Mouse (Mus musculus) adipocyte (in vitro differentiated cells): Measurements from ENCODE around the gene Sf3a3.
A peak's percentile ranks its signal among the peaks of the same experiment; 100 is the strongest.

ENCODE experiments used
- DNase-seq: peaks from one replicate; pipeline ENCODE4 v3.0.0-alpha.2; 2016; ENCODE audit warnings: low spot score

Gene Sf3a3

DNA sequence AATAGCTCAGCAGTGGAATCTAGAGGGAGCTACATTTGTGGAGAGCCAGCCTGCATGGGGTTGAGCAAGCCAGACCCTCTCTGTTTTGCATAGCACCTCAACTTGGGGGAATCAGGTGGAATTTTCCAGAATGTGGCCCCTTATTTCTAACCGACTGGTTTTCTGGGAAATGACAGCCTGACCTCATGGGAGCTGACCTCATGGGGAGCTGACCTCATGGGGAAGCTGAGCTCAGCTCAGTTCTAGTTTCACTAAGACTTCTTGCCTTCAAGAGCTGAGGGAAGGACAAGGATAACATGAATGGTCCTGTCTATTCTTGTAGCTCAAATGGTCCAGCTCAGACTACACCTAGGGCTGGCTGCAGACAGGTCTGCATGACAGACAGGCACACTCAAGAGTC is 24.2 kb downstream of the Sf3a3 start:
- DNase-seq, result no peak

DNA sequence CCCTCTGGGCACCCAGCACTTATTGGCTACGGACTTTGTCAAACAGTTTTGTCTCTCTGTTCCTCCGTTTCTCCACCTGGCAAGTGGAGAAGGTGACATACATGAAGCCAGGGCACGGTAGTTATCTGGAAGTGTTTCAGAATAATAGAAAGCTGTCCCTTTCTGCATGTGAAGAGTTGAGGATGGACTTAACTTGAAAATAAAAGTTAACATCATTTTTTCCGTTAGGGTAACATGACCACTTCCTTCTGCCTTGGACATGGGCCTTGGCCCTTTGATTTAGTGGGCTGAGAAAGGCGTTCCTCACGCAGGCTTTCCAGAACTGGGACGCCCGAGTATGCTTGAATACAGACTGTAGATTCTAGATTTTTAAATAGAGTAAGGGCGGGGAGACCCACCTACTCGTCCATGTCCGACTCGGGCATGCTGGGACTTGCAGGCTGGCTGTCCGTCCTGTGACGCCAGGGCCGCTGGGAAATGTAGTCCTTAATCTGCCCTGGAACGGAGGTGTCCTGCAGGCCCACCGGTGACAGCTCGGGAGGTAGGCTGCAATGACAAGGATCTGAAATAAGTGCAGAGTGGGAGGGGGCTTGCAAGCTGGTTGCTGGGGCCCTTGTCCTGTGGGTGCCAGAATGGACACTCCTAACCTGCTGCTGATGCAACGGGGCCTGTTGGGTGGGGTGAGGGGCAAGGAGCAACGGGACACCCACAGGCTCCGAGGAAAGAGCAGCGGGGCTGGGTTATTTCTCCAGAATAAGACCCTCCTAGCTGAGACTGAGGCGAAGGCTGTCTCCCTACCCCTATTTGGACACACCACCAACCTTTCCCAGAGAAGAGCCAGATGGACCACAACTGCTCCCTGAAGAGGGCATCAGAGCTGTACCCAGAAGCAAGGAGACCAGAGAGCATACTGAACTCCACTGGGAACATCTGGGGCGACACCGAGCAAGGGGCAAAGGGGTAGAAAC is 27.1 kb downstream of the Sf3a3 start, which contains the start of gene Inpp5b:
Gene Inpp5b, plus strand, starts transcription at position 475 of the 968 bp plus-strand sequence.
- DNase-seq, result peak; percentile 67

DNA sequence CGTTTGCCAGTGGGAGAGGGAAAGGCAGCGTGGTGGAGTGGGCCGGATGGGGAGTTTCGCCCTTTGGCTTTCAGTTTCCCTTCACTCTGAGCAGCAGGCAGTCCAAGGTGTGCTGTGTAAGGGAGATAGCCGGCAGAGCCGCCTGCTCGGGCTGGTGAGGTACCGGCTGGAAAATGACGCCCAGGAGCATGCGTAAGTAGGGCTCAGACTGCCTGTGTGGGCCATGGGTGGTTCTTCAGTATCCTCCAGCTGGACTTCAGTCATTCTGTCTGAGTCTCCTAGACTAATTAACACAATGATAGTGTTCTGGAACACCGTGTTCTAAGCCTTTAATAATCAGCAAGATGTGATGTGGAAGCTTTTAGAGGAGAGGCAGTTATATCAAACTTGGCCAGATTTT is 28.3 kb downstream of the Sf3a3 start:
- no peak for DNase-seq

DNA sequence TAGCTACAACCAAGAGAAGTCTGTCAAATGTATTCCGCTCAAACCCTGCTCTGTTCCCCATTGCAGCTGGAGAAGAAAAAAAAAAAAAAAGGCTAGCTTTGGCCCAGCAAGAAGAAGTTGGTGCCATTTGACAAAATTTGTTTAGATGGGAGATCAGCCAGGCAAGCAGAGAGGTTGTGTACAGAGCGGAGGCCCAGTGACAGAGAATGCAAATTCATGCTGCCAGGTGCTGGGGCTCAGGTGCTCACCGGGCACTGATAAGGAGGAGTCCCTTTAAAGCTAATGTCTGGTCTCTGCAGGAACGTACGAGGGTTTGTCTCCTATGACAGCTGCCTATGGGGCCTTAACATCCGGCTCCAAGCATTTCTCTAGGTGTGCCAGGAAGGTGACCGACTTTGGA is 32.0 kb downstream of the Sf3a3 start:
- peak; percentile 55 for DNase-seq

DNA sequence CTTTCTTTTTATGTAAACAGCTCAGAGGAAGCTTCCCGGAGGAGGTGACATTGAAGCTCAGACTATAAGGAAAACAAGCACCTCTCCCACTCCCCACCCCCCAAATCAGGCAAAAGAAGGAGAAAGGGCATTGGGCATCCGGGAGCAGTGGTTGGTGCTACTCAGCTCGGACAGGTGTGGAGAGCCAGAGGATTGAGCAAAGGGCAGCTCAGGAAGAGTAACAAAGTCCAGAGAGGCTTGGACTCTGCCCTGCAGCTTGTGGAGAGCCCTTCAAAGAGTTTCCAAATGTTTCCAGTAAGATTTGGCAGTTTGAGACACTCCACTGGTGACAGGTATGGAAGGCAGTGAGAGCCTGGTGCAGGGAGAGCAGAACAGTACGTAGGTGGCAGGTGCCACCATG is 33.3 kb downstream of the Sf3a3 start:
- no peak for DNase-seq

DNA sequence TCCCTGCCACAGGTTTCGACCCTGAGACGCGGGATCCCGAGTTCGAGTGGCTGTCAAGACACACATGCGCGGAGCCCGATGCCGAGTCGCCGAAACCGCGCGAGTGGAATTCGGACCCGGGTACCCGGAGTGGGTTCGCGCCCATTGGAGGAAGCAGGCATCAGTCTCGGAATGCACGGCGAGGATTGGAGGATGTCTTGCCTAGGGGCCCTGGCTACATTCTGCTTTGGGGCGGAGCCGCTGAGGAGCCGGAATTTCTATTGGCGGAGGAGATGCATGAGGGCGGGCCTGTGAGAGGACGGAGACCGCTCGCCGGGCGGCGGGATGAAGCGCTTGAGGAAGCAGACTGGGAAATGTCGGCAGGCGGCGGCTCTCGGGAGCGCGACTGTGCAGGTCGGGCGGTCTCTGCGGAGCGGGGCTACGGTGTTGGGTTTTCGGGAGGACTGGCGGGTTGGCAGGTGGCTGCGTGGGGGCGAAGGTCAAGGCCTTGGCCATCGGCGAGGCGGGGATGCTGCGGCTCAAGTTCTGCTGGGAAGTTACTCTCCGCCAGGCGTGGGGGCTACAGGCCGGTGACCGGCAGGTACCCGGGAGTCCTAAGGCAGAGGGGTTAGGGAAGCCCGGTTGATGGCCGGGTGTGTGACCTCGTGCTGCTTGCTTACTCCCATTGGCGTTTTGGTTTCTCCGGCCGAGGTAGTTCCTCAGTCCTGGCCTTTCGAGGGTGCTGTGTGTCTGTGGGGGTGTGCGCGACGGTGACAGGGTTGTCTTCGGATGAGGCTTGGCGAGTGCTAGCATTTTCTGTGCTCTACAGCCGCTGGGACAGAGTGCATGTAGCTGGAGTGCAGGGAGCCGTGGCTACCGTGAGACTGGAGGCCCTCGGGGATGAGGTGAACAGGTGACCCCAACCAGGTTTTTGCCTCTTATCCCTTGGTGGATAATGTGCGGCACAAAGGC is 37.0 kb downstream of the Sf3a3 start:
- peak; percentile 95 for DNase-seq

DNA sequence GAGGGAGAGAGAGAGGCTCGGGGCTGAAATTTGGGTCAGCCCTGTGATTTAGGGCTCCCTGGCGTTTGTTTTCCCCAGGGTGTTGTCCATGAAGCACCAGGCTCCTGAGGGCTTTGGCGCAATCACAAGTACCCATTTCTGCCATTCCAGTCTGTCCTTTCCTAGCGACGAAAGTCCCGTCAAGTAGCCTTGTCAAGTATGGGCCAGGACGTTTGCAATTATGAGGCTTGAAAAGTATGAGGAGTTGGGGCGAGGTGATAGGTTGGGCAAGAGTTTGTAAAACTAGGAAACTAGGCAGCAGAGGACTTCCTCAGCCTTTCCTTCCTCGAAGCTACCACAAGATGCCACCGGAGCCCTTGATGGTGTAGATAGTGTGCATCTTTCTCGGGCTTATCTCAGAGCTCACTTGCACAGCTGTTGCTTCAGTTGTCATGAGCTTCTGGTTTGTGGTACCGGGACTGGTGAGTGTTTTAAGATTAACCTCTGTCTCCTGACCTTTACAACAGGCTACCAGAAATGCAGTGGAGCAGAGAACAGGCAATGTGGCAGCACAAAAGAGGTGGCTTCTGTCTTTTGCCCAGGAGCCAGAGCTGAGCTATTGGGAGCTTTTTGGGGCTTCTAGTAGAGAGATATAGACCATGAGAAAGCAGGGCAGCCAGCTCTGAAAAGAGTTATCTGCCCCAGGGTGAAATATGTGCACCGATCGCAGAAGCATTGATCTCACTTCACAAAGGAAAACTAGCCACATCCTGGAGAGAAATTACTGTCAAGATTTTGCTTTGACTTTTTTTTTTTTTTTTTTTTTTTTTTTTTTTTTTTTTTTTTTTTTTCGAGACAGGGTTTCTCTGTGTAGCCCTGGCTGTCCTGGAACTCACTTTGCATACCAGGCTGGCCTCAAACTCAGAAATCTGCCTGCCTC is 38.0 kb downstream of the Sf3a3 start:
- DNase-seq, result peak; percentile 47

DNA sequence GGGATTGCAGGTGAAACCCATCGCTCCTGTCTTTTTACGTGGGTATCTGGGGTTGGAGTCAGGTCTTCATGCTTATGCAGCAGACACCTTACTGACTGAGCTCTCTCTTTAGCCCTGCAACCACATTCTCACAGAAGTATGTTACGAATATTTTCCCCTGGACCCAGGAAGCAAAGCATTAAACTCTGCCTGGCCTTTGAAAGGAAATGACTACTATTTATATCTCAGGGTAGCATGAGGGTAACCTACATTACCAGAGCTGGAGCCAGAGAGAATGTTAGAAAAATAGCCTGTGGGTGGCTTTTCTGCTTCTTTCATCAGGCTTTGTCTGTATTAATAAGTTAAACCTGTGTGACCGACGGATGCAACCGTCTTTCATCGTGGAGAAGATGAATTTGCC is 41.0 kb downstream of the Sf3a3 start:
- no peak for DNase-seq

DNA sequence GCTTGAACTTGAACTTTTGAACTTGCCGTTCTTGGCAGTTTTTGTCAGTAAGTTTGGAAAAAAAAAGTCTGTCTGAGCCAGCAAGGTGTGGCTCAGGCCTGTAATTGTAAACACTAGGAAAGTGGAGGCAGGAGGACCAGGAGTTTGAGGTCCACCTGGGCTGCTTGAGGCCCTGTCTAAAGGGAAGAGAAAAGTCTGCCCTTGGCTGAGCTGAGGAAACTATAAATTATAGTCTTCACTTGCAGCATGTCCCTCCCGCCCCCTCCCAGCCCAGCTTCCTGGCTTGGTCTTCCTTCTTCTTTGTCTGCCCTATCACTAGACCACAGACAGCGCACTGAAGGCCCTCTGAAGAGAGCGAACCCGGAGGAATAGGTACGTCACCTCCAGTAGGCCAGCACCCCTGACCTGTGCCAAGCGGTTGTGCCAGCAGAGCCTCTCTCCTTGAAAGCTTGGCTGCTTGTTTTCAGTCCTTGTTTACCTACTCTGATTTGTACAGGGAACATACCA is 44.8 kb downstream of the Sf3a3 start:
- DNase-seq, result no peak

DNA sequence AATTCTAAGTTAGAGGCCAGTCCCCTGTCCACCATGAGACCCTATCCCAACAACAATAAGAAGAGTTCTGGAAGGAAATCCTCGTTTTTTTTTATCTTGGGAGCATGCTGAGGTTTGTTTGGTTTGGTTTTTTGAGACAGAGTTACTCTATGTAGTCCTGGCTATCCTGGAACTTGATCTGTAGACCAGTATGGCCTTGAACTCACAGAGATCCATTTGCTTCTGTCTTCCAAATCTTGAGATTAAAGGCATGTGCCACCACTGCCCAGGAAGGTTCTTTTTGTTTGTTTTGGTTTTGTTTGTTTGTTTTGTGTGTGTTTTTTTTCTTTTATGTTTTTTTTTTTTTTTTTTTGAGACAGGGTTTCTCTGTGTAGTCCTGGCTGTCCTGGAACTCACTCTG is 46.6 kb downstream of the Sf3a3 start:
- DNase-seq, result no peak

DNA sequence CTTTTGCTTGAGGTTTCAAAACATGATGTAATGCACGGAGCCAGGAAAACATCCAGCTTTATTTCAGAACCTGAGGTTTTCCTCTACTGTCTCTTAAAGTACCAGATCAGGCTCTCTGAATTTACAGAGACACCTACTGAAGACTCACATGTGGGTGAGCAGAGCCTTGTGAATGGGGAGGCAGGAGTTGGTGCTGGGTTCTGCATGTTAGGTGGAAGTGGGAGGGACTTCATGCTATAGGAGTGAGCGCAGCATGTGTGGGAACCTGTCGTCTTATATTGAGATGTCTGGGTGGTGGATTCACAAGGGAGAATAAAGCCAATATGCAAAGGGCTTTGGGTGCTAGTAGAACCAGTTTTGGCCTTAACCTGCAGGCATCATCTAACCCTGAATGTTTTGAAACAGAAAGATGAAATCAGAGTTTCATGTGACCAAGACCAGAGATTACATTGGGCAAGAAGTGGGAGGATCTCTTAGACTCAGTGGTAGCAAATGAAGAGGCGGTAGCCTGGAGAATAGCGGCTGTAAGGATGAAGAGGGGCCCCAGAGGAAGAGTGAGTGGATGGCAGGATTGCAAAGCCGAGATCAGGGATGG is 48.4 kb downstream of the Sf3a3 start:
- no peak for DNase-seq

DNA sequence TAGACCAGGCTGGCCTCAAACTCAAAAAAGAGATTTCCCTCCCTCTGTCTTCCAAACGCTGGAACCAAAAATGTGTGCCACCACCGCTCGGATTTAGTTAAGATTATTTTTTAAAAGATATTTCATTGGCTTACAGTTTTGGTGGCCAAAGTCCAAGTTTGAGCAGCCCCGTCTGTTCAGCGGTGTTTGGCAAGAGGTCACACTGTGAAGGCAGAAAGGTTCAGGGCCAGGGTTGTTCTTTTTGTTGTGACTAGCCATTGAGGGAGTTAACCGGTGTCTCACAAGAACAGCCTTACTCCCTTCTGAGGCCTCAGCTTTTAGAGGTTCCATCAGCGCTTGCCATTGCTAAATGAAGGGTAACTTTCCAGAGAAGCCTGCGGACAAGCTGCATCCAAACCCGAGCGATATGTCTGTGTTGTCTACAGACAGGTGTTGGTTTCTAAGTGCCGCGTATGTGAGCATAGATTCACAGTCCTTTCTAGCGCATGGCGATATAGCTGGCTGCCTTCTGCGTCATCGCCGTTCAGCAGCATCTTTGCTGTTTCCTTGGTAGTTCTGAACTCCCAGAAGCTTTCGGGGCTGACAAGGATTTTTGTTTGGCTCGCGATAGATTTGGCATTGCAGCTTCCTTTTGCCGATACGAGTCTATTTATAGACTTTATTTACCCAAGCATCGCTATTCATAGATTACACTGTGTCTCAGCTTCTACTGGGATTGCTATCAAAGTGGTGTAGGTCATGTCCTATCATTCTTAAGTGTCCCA is 51.4 kb downstream of the Sf3a3 start:
- peak; percentile 43 for DNase-seq

DNA sequence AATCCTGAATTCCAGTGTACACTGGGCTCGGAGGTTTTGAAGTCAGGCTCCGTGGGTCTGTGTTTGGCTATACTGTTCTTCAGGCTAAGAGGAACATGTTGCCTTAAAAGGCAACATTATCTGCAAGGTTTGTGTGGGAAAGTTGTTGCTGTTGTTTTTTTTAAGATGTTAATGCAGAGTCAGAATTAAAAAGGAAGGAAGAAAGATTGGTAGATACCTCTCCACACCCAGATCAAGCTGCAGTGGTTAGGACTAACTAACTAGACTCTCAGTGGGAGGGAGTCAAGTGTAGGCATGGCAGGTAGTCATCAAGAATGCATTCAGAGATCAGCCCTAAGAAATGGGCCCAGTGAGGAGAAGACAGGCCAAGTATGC is 52.0 kb downstream of the Sf3a3 start:
- DNase-seq, result no peak

DNA sequence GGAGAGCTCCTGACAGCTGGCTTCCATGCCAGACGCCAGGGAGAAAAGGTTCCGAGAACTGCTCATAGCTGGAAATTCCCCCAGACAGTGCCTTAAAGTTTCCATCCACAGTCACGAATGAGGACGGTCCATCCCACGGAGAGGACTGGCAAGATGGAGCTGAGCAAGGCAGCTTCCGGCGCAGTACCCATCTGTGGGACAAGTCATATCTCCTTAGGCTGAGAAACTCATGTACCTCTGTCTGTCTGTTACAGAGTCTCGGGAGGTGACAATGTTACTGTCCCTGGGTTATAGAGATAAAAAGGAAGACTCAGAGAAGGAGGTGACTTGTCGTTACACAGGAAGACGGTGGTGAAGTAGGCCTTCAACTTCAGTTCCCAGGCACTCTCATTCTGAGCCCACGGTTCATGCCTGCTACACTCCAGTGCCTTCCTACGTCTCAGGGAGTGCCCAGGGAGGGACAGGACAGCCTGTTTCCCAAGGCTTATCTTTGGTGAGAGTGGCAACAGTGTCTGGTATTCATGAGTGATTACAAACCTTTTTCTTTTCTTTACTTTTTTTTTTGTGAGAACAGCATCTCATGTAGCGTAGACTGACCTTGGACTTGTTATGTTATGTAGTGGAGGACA is 54.5 kb downstream of the Sf3a3 start:
- no peak for DNase-seq

DNA sequence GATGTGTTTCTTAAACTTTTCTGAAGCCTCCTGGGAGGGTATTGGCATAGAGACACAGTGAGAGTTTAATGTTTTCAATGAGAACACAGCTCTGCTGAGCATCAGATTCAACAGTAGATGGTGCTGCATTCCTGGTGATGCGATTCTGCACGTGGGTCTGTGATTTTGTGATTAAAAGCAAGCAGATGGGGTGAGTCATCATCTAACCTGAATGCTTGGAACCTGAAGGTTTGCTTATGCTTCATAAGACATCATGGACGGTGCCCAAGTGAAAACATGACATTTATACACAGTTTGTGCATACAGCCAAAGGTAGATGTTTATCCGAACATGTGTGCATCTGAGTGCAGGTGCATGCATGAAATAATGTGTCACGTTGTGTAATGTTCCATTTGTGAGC is 56.0 kb downstream of the Sf3a3 start:
- DNase-seq, result no peak

DNA sequence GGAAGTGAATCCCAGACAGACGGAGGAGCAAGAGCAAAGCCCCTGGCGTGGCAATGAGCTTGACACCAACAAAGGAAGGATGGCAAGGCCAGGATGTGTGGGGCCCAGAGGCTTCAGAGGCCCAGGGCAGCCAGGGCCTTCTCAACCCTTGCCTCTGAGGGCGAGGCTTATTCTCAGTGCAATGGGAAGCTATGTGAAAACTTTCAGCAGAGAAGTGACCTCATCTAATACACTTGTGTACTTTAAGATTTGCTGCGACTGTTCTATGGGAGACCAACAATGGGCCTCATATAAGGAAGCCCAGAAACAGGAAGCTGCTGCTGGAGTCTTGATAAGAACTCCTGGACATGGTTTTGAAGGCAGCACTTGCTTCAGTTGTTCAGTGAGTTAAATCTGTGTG is 57.5 kb downstream of the Sf3a3 start:
- DNase-seq, result no peak

DNA sequence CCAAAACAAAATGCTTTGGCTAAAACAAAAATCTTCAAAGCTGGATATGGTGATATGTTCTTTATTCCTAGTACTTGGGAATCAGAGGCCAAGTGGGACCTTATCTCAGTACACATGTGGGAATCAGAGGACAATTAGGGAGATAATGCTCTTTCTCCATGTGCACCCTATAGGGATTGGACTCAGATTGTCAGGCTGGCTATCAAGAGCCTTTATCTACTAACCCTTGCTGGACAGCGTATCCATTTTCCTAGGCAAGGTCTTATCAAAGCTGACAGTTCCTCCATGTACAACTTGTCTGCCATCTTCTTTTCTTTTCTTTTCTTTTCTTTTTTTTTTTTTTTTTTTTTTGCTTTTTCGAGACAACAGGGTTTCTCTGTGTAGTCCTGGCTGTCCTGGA is 58.9 kb downstream of the Sf3a3 start:
- DNase-seq, result no peak

DNA sequence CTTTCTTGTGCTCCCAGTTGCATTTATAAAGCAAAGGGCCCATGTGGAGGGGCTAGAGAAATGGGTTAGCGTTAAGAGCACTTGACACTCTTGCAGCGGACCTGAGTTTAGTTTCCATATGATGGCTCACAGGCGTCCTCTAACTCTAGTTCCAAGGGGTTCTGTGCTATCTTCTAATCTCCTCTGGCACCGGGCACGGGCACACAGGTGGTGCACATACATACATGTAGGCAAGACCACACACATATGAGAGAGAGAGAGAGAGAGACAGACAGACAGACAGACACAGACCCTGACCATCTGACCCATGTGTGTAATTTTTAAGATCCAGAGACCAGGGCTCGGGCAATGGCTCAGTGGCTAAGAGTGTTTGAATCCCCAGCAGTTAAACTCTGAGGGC is 59.4 kb downstream of the Sf3a3 start:
- DNase-seq, result no peak

DNA sequence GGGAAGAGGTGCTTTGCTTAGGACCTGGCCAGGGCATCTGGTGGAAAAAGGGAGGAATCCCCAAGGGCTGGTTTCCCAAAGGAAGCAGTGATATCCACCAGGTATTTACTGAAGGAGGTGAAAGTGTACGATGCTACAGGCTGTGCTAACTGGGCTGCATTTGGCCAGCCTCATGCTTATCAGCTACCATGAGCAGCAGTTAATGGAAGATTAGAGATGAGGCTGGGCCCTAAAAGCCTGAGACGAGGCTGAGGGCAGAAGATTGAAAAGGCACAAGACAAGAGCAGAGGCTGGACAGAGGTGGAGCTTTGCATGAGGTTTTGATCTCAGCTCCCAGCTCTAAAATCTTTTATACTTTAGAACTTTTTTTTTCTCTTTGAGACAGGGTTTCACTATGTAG is 59.9 kb downstream of the Sf3a3 start:
- no peak for DNase-seq

DNA sequence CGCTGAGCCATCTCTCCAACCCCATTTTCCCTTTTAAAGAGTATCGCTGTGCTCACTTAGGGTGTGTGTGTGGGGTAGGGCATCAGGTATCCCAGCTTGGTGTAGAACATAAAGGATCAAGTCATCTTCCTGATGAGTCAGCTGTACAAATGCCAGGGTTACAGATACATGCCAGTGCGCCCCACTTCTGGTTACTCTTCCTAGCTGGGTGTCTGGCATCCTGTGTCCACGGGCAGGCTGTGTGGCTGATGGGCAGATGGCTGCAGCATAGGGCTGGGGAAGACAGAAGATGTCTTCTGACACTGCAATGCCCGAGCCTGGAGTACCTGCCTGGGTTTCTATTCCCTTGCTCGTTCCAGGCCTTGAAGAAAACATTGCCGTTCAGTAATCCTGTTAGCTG is 66.8 kb downstream of the Sf3a3 start:
- no peak for DNase-seq
